Mouse (Mus musculus): ENCODE data around the gene Psmc4. TPM values are rescaled to one million over a fixed set of nuclear protein-coding genes. Genes with fewer than 3 reads are reported as not detected.

Gene Psmc4
- total RNA-seq, 2 experiments from 2014 or later, result 127 to 130 TPM

DNA sequence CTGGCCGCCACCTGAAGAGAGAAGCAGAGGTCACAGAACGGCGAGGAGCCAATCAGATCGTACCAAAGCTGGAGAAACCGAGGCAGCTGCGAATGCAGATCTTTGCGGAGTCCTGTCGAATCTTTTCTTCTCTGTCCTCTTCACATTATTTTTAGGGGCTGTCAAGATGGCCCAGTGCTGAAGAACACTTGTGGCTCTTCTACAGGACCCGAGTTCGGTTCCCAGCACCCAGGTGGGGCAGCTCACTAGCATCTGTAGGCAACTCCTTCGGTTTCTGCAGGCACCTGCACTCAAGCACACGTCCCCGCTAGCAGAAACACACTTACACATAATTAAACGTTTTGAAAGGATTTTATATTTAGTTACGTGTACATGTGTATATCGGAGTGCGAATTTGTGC, 683 bp upstream of the Psmc4 start:
- no peak for TF ChIP-seq CTCF (IDR thresholded peaks at IDR 0.05)
- Histone ChIP-seq H3K27ac (no peak overlapping the region), H3K4me3 (no peak overlapping the region)
- intact Hi-C loops (cut with DNase I), result loop anchor here (1.0 kb wide), 3 partner anchors 50 to 118 kb away; no protein-coding TSS in a partner anchor
- no peak for DNase-seq (ENCODE audit: extremely low spot score in 1 of 2, low spot score in 2 of 2)

DNA sequence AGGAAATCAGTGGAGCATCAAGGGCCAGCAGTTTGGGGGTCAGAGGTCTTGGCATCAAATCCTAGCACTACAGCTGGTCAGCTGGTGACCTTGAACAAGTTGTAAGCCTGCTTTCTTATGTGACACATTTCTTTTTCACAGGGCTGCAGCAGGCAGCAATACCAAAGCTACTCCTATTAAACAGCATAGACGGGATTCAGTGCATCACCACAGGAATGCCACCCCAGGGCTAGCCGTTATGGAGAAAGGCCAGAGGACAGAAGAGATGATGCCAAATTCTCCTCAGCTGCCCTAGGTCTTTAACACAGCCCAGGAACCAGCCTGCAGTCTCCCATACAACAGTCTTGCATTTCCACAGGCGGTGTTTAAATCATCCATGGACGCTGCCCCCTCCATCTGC, 5.4 kb downstream of the Psmc4 start:
- no peak overlapping the region for H3K4me3 ChIP-seq
- no peak for TF ChIP-seq CTCF (IDR thresholded peaks at IDR 0.05)
- intact Hi-C loops (cut with DNase I), result no loop called here

DNA sequence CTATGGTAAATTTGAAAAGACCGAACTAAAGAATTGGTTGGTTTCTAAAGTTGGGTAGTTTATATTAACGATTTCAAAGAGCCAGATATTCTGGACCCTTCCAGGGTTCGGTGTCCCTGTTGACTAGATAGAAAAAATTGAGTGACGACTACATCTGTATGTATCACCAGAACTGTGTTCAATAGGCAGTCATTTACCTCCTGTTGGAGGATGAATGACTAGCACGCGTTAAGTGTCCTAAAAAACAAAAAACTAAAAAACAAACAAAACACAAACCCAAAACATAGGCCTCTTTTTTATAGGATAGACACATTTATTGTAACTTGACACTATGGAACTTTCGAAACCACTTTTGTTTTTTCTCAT, 35.5 kb downstream of the Psmc4 start:
- peak overlapping the region; percentile 85 for H3K27ac ChIP-seq
- H3K4me3 ChIP-seq, result peak overlapping the region; percentile 60
- intact Hi-C loops (cut with DNase I), result no loop called here
- no peak for DNase-seq (ENCODE audit: extremely low spot score in 1 of 2, low spot score in 2 of 2)
- no peak for TF ChIP-seq CTCF (IDR thresholded peaks at IDR 0.05)

More for the DNA sequence above, 5.4 kb downstream of the Psmc4 start:
- no peak overlapping the region for H3K27ac ChIP-seq
- no peak for DNase-seq (ENCODE audit: extremely low spot score in 1 of 2, low spot score in 2 of 2)

DNA sequence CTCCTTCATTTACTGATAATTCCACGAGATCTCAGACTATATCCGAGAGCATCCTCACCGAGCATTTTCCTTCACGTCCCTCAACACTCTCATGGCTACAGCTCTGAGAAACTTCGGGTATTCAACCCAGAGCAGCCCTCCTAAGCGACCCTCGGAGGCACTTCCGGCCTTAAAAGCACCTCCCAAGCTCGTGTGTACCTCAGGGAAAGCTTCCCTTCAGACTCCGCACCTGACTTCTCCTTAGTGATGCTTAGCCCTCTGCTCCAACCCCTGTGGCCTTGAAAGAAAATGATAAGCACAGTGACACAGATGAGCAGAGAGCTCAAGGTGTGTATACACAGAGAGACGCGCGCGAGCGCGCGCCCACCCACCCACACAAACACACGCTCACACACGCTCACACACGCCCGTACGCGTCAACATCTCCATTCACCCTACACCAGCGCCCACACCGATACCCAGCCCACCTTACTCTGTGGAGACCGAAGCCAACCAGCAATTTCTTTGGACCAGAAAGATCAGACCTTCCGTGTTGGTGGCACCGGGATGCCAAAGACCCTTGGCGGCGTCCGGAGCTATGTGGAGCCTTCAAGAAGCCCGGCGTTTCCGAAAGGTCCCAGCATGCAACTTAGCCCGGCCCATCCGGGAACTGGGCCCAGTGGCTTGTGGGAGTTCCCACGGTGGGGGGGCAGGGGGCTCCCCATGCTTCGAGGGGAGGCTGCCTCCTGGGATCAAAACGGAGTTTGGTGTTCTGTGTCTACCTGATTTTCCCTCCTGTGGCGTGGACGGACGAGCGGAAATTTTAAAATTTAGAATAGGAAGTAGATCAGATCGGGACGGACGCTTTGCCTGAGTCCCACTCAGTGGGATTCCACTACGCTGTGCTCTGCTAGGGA, 36.1 kb downstream of the Psmc4 start, which contains the start of gene Zfp850:
TSS of gene Zfp850 (minus strand) at position 567 of the 896 bp plus-strand sequence.
- intact Hi-C loops (cut with DNase I), result no loop called here
- TF ChIP-seq CTCF (IDR thresholded peaks at IDR 0.05), result no peak
- peak; percentile 76 to 79 for DNase-seq (ENCODE audit: extremely low spot score in 1 of 2, low spot score in 2 of 2)
- H3K4me3 ChIP-seq, result peak within 1 kb of the TSS; percentile 60
- H3K27ac ChIP-seq, result peak within 1 kb of the TSS; percentile 85

DNA sequence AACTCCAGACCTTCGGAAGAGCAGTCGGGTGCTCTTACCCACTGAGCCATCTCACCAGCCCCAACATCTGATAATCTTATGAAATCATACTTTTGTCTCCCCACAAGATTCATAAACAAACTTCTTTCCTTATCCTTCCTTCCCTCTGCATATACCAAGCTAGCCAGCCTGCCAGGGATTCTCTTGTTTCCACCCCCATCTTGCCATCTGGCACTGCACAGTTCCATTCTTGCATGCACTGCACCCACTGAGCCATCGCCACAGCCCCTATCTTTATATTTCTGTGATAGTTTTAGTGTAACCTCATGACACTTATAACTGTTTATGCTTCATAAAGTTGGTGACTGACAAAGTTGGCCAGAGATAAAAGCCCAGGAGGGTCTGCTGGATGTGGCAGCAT, 39.6 kb downstream of the Psmc4 start:
- DNase-seq (ENCODE audit: extremely low spot score in 1 of 2, low spot score in 2 of 2), result peak; percentile 13 to 38
- TF ChIP-seq CTCF (IDR thresholded peaks at IDR 0.05), result no peak
- intact Hi-C loops (cut with DNase I), result no loop called here
- Histone ChIP-seq H3K27ac (no peak overlapping the region), H3K4me3 (no peak overlapping the region)

Other genes starting within 250 kb of the Psmc4 start
- 1 to 10 TPM; 9.1 to 9.3 TPM for gene Zfp626, start 242.9 kb downstream of the Psmc4 start, total RNA-seq (2021)
- gene Zfp59, start 211.5 kb downstream of the Psmc4 start, total RNA-seq (2021), result 1 to 10 TPM; 4.1 to 5.0 TPM
- 1 to 10 TPM; 1.7 to 2.2 TPM for gene Zfp607a, start 192.6 kb downstream of the Psmc4 start, total RNA-seq (2021)
- 10 to 100 TPM; 14.9 to 19.3 TPM for gene Zfp974, start 120.6 kb downstream of the Psmc4 start, total RNA-seq (2021)
- gene Zfp780b, start 70.9 kb downstream of the Psmc4 start, total RNA-seq (2021), result 10 to 100 TPM; 19.2 to 22.1 TPM
- 1 to 10 TPM; 7.0 to 7.1 TPM for gene Zfp850, start 36.0 kb downstream of the Psmc4 start, total RNA-seq (2021)
- under 1 TPM; 0.26 to 0.36 TPM for gene Fcgbp, start 21.1 kb upstream of the Psmc4 start, total RNA-seq (2021)
- under 1 TPM in 1 of 2 experiments, not detected in 1; 0.09 TPM for gene 9530053A07Rik, start 79.4 kb upstream of the Psmc4 start, total RNA-seq (2021)
- 10 to 100 TPM; 50.0 to 52.1 TPM for gene Fbl, start 119.6 kb upstream of the Psmc4 start, total RNA-seq (2021)
- gene Dyrk1b, start 129.4 kb upstream of the Psmc4 start, total RNA-seq (2021), result 10 to 100 TPM; 49.8 to 50.2 TPM
- gene Eid2, start 217.8 kb upstream of the Psmc4 start, total RNA-seq (2021), result 10 to 100 TPM; 63.3 to 64.4 TPM
- gene Eid2b, start 227.6 kb upstream of the Psmc4 start, total RNA-seq (2021), result 10 to 100 TPM; 32.3 to 33.4 TPM
- gene Selenov, start 241.1 kb upstream of the Psmc4 start, total RNA-seq (2021), result 1 to 10 TPM in 1 of 2 experiments, under 1 TPM in 1; 0.79 to 1.1 TPM

Measured in left cerebral cortex, adult 2 months (tissue).